Mouse (Mus musculus) frontal cortex, postnatal 10 days (tissue): ENCODE data around the gene Meox1.

ENCODE experiments used
- DNase-seq, 2 experiments: peaks; one replicate each; pipeline ENCODE4 v3.0.0; 2022; ENCODE audit warnings: low spot score in 2 of 2, mixed read lengths in 1 of 2

The Meox1 gene

GRCm38 (mm10) chr11:101894204-101894603 lies at the start of gene Meox1:
Gene Meox1 (minus strand): TSS chr11:101894374.
- DNase-seq, result no peak

GRCm38 (mm10) chr11:101943055-101943454 lies 48.9 kb upstream of the Meox1 start:
- DNase-seq, result no peak

GRCm38 (mm10) chr11:101937108-101937507 lies 42.9 kb upstream of the Meox1 start:
- no peak for DNase-seq

- no peak for DNase-seq
Observed at GRCm38 (mm10) chr11:101936421-101936820, 42.2 kb upstream of the Meox1 start.

- DNase-seq, result no peak
Observed at GRCm38 (mm10) chr11:101935743-101936142, 41.6 kb upstream of the Meox1 start.

- DNase-seq, result no peak
Observed at GRCm38 (mm10) chr11:101931978-101932377, 37.8 kb upstream of the Meox1 start.

GRCm38 (mm10) chr11:101928030-101928762 lies 34.0 kb upstream of the Meox1 start:
- DNase-seq, result no peak

GRCm38 (mm10) chr11:101926951-101927589 lies 32.9 kb upstream of the Meox1 start:
- DNase-seq, result no peak

GRCm38 (mm10) chr11:101925636-101926035 lies 31.5 kb upstream of the Meox1 start:
- no peak for DNase-seq

- no peak for DNase-seq
Observed at GRCm38 (mm10) chr11:101924441-101924976, 30.3 kb upstream of the Meox1 start.

- DNase-seq, result no peak
Observed at GRCm38 (mm10) chr11:101923988-101924387, 29.8 kb upstream of the Meox1 start.

- DNase-seq, result no peak
Observed at GRCm38 (mm10) chr11:101921361-101921952, 27.3 kb upstream of the Meox1 start.

- peak; percentile 62 to 82 for DNase-seq
Observed at GRCm38 (mm10) chr11:101919660-101920059, 25.5 kb upstream of the Meox1 start.

- DNase-seq, result no peak
Observed at GRCm38 (mm10) chr11:101918609-101919008, 24.4 kb upstream of the Meox1 start.

- DNase-seq, result no peak
Observed at GRCm38 (mm10) chr11:101916772-101917171, 22.6 kb upstream of the Meox1 start.

GRCm38 (mm10) chr11:101913591-101913990 lies 19.4 kb upstream of the Meox1 start:
- DNase-seq, result no peak

GRCm38 (mm10) chr11:101911855-101912579 lies 17.8 kb upstream of the Meox1 start:
- no peak for DNase-seq

- peak; percentile 45 to 80 for DNase-seq
Observed at GRCm38 (mm10) chr11:101910230-101910946, 16.2 kb upstream of the Meox1 start.

- DNase-seq, result no peak
Observed at GRCm38 (mm10) chr11:101908777-101909176, 14.6 kb upstream of the Meox1 start.

- peak in 1 of 2 experiments; percentile 72 for DNase-seq
Observed at GRCm38 (mm10) chr11:101905115-101905514, 10.9 kb upstream of the Meox1 start.

GRCm38 (mm10) chr11:101901309-101901708 lies 7.1 kb upstream of the Meox1 start:
- no peak for DNase-seq
